Mouse (Mus musculus) heart, embryonic 14.5 days (tissue): ENCODE results near the gene Crtap. TPM values are rescaled to one million over a fixed set of nuclear protein-coding genes. Genes with fewer than 3 reads are reported as not detected.
A peak's percentile ranks its signal among the peaks of the same experiment; 100 is the strongest.

Experiments used
- ATAC-seq: fragments of 200-750 bp; cut with Nextera tagmentation; 2 replicates; pipeline ENCODE4 v1.8.0; 2017; ENCODE audit warnings: low read depth, moderate TSS enrichment; ENCODE audit not compliant: insufficient number of reproducible peaks, insufficient read depth, low FRiP score
- H3K27ac ChIP-seq, 2 experiments: fragments of 200-500 bp in 1 of 2; fragments of 300-500 bp in 1 of 2; sonication (generic) in 1 of 2; replicated peaks in 1 of 2; 2 replicates each; pipeline ENCODE4 v1.5.1; 2012 to 2014; ENCODE audit warnings: low read depth in 2 of 2, low read length in 2 of 2, control low read depth in 1 of 2, mild to moderate bottlenecking in 1 of 2, mixed read lengths in 1 of 2; ENCODE audit not compliant: control insufficient read depth in 1 of 2, insufficient read depth in 1 of 2
- H3K27me3 ChIP-seq: fragments of 300-500 bp; sonication (generic); 2 replicates; pipeline ENCODE4 v1.6.1; 2014; ENCODE audit warnings: mild to moderate bottlenecking, low read length, control low read depth; ENCODE audit not compliant: control insufficient read depth, insufficient read depth
- H3K36me3 ChIP-seq: fragments of 300-500 bp; sonication (generic); 2 replicates; pipeline ENCODE4 v1.6.1; 2014; ENCODE audit warnings: mild to moderate bottlenecking, control low read depth, low read length, mixed read lengths; ENCODE audit not compliant: control insufficient read depth, insufficient read depth
- H3K4me1 ChIP-seq, 2 experiments: fragments of 200-500 bp in 1 of 2; fragments of 300-500 bp in 1 of 2; sonication (generic) in 1 of 2; 2 replicates each; pipeline ENCODE4 v1.6.1; 2012 to 2014; ENCODE audit warnings: low read length in 2 of 2, control low read depth in 1 of 2, mixed read lengths in 1 of 2; ENCODE audit not compliant: control insufficient read depth in 2 of 2, insufficient read depth in 2 of 2
- H3K4me2 ChIP-seq: fragments of 300-500 bp; sonication (generic); 2 replicates; pipeline ENCODE4 v1.6.1; 2014; ENCODE audit warnings: mild to moderate bottlenecking, low read length
- H3K4me3 ChIP-seq, 2 experiments: fragments of 200-500 bp in 1 of 2; fragments of 300-500 bp in 1 of 2; sonication (generic) in 1 of 2; 2 replicates each; pipeline ENCODE4 v1.5.1; 2012 to 2014; ENCODE audit warnings: low read length in 2 of 2, mild to moderate bottlenecking in 2 of 2, control low read depth in 1 of 2, low read depth in 1 of 2, moderate library complexity in 1 of 2; ENCODE audit not compliant: control insufficient read depth in 1 of 2, insufficient read depth in 1 of 2
- H3K9ac ChIP-seq: fragments of 300-500 bp; sonication (generic); 2 replicates; pipeline ENCODE4 v1.6.1; 2014; ENCODE audit warnings: mild to moderate bottlenecking, low read length
- H3K9me3 ChIP-seq: fragments of 300-500 bp; sonication (generic); 2 replicates; pipeline ENCODE4 v1.6.1; 2016; ENCODE audit warnings: low read length, control low read depth; ENCODE audit not compliant: control insufficient read depth
- WGBS: fragments of 180-500 bp; shearing (Covaris S2); extraction: QIAGEN DNeasy Blood & Tissue Kit; methylation state at CpG from one replicate; pipeline ENCODE4 v1.1.7; 2014; 5-methylcytosine and 5-hydroxymethylcytosine counted together
- polyA plus RNA-seq: library from polyadenylated mRNA; unstranded; fragments of >200 nt; fragmentation: Nextera tagmentation; extraction: Ambion mirVana; gene quantifications from 2 replicates; pipeline ENCODE4 v1.2.1, GENCODE M21; 2014

Gene Crtap
- polyA plus RNA-seq, 1 experiment from 2014 or later, result 156 TPM

GRCm38 (mm10) chr9:114387086-114387485, 3.4 kb downstream of the Crtap start:
- H3K9ac ChIP-seq, result no peak overlapping the region; the same call in 1 of the 2 replicates
- H3K4me3 ChIP-seq, result no peak overlapping the region
- H3K4me2 ChIP-seq, result no peak overlapping the region
- H3K4me1 ChIP-seq, result peaks cover 20 to 23% of the 10 kb centered on the region in 2 experiments
- H3K36me3 ChIP-seq, result peaks cover 40% of the 10 kb centered on the region
- WGBS, result 62% methylated on average over 6 of the region's 6 CpGs
- H3K27me3 ChIP-seq, result no peaks in the 10 kb centered on the region
- H3K9me3 ChIP-seq, result no peaks in the 10 kb centered on the region
- no peak for ATAC-seq
- H3K27ac ChIP-seq, result no peak overlapping the region

GRCm38 (mm10) chr9:114385160-114385559, 5.3 kb downstream of the Crtap start:
- H3K9ac ChIP-seq, result no peak overlapping the region
- H3K4me2 ChIP-seq, result no peak overlapping the region
- 96% methylated on average over 10 of the region's 10 CpGs for WGBS
- no peak for ATAC-seq
- no peak overlapping the region for H3K27ac ChIP-seq
- peaks cover 20 to 23% of the 10 kb centered on the region in 2 experiments for H3K4me1 ChIP-seq
- no peak overlapping the region for H3K4me3 ChIP-seq
- H3K36me3 ChIP-seq, result peaks cover 51% of the 10 kb centered on the region
- no peaks in the 10 kb centered on the region for H3K27me3 ChIP-seq
- no peaks in the 10 kb centered on the region for H3K9me3 ChIP-seq

GRCm38 (mm10) chr9:114384691-114385090, 5.8 kb downstream of the Crtap start:
- Histone ChIP-seq H3K9me3 (no peaks in the 10 kb centered on the region), H3K4me2 (no peak overlapping the region), H3K36me3 (peaks cover 56% of the 10 kb centered on the region), H3K27ac (no peak overlapping the region), H3K4me3 (no peak overlapping the region), H3K27me3 (no peaks in the 10 kb centered on the region), H3K9ac (no peak overlapping the region), H3K4me1 (peaks cover 20 to 23% of the 10 kb centered on the region in 2 experiments)
- WGBS, result 89% methylated on average over 24 of the region's 24 CpGs
- no peak for ATAC-seq

GRCm38 (mm10) chr9:114382936-114383710, 7.4 kb downstream of the Crtap start:
- Histone ChIP-seq H3K9ac (no peak overlapping the region), H3K27ac (no peak overlapping the region), H3K27me3 (no peaks in the 10 kb centered on the region), H3K36me3 (peaks cover 67% of the 10 kb centered on the region), H3K4me3 (no peak overlapping the region), H3K4me1 (peaks cover 12 to 16% of the 10 kb centered on the region in 2 experiments), H3K9me3 (no peaks in the 10 kb centered on the region), H3K4me2 (no peak overlapping the region)
- WGBS, result 87% methylated on average over 17 of the region's 17 CpGs
- ATAC-seq, result no peak

DNA sequence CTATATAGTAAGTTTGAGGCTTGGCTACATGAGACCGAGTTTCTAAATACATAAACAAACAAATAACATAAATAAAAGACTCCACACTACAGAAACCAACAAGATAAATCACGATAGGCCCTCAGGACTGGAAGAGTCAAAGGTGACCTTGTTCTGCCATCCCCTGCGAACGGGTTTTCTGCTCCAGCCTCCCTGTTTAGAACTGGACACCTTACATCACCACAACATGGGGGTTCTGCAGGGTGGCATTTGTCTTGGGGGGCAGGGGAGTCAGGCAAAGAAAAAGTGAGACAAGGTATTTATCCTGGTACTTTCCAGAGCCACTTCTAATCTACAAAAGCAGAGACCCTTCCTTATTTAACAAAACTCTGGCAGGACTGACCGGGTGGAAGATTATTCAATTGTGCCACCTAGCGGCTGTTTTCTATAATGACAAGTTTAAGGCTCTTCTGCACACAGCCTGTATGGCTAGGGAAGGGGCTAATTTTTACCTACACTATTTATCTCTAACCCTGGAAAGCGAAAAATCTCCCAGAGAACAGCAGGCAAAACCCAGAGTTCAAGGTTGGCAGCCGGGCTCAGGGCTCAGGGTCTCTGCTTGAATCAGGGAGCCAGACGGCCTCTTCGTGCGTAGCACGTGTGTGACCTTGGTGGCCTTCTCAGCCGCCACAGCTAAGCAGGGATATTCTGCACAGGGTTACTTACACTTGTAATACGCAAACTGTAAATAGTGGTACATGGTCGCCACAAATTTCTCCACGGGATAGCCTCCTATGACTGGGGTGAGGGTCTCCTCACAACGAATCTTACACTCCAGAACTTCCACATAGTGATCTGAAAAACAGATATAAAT, 9.4 kb downstream of the Crtap start:
- H3K4me3 ChIP-seq, result no peak overlapping the region
- H3K27me3 ChIP-seq, result no peaks in the 10 kb centered on the region
- no peak overlapping the region for H3K4me2 ChIP-seq
- no peak overlapping the region for H3K9ac ChIP-seq
- no peak for ATAC-seq
- H3K36me3 ChIP-seq, result peaks cover 82% of the 10 kb centered on the region
- 65% methylated on average over 17 of the region's 17 CpGs for whole genome bisulfite sequencing
- no peak overlapping the region for H3K27ac ChIP-seq
- peaks cover 4 to 11% of the 10 kb centered on the region in 2 experiments; a peak in 2 of 4 replicates for H3K4me1 ChIP-seq
- no peaks in the 10 kb centered on the region for H3K9me3 ChIP-seq

GRCm38 (mm10) chr9:114379871-114380270, 10.6 kb downstream of the Crtap start:
- Histone ChIP-seq H3K9ac (no peak overlapping the region), H3K4me1 (peaks cover 4 to 11% of the 10 kb centered on the region in 2 experiments; a peak in 2 of 4 replicates), H3K36me3 (peaks cover 81% of the 10 kb centered on the region), H3K4me3 (no peak overlapping the region), H3K27me3 (no peaks in the 10 kb centered on the region), H3K9me3 (no peaks in the 10 kb centered on the region), H3K4me2 (no peak overlapping the region), H3K27ac (no peak overlapping the region)
- no peak for ATAC-seq
- WGBS, result 87% methylated on average over 12 of the region's 12 CpGs

DNA sequence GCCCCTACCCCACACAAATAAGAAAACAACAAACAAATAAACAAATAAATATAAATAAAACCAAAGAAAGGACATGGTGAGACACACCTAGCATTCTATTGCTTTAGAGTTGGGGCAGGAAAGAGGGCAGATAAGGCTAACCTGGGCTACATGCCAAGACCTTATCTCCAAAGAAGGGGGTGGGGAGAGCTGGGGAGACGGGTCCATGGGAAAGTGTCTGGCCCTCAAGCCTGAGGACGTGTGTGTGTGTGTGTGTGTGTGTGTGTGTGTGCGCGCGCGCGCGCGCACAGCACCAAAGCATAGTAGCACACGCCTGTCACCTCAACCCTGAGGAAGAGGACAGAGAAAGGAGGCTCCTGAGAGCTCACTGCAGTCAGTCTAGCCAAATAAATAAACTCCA, 13.3 kb downstream of the Crtap start:
- peak; percentile 60; the same call in 1 of the 2 replicates for ATAC-seq

More for the DNA sequence above, 13.3 kb downstream of the Crtap start:
- Histone ChIP-seq H3K27me3 (no peaks in the 10 kb centered on the region), H3K9ac (no peak overlapping the region), H3K4me1 (peaks cover 4 to 11% of the 10 kb centered on the region in 2 experiments; a peak in 2 of 4 replicates), H3K36me3 (peaks cover 67% of the 10 kb centered on the region), H3K27ac (no peak overlapping the region; a peak in 1 of 4 replicates), H3K4me3 (no peak overlapping the region), H3K4me2 (no peak overlapping the region), H3K9me3 (no peaks in the 10 kb centered on the region)
- WGBS, result 45% methylated on average over 10 of the region's 10 CpGs
